Mouse (Mus musculus) limb, embryonic 11.5 days (tissue): ENCODE results near the gene Arhgdib. TPM values are rescaled to one million over a fixed set of nuclear protein-coding genes. Genes with fewer than 3 reads are reported as not detected.
A peak's percentile ranks its signal among the peaks of the same experiment; 100 is the strongest.

ENCODE experiments used
- ATAC-seq: fragments of 200-750 bp; cut with Nextera tagmentation; 2 replicates; pipeline ENCODE4 v1.8.0; 2017; ENCODE audit warnings: low read depth; ENCODE audit not compliant: insufficient number of reproducible peaks, low FRiP score, low TSS enrichment
- DNase-seq: peaks from one replicate; pipeline ENCODE4 v3.0.0-alpha.2; 2015; ENCODE audit warnings: low spot score
- H3K27ac ChIP-seq: fragments of 300-500 bp; sonication (generic); replicated peaks from 2 replicates; pipeline ENCODE4 v1.5.1; 2014; ENCODE audit warnings: low read depth, mild to moderate bottlenecking, low read length
- H3K27me3 ChIP-seq: fragments of 300-500 bp; sonication (generic); 2 replicates; pipeline ENCODE4 v1.6.1; 2014; ENCODE audit warnings: mild to moderate bottlenecking, low read length, mixed read lengths; ENCODE audit not compliant: control insufficient read depth, insufficient read depth
- H3K36me3 ChIP-seq: fragments of 300-500 bp; sonication (generic); 2 replicates; pipeline ENCODE4 v1.6.1; 2014; ENCODE audit warnings: mild to moderate bottlenecking, low read length, moderate library complexity, mixed read lengths; ENCODE audit not compliant: control insufficient read depth, insufficient read depth
- H3K4me1 ChIP-seq: fragments of 300-500 bp; sonication (generic); 2 replicates; pipeline ENCODE4 v1.6.1; 2014; ENCODE audit warnings: low read length, mixed read lengths; ENCODE audit not compliant: control insufficient read depth, insufficient read depth
- H3K4me2 ChIP-seq: fragments of 300-500 bp; sonication (generic); 2 replicates; pipeline ENCODE4 v1.6.1; 2014; ENCODE audit warnings: low read depth, mild to moderate bottlenecking, moderate library complexity; ENCODE audit not compliant: severe bottlenecking
- H3K4me3 ChIP-seq: fragments of 300-500 bp; sonication (generic); 2 replicates; pipeline ENCODE4 v1.5.1; 2014; ENCODE audit warnings: low read depth, low read length
- H3K9ac ChIP-seq: fragments of 300-500 bp; sonication (generic); 2 replicates; pipeline ENCODE4 v1.6.1; 2014; ENCODE audit warnings: mild to moderate bottlenecking, low read length
- H3K9me3 ChIP-seq: fragments of 300-500 bp; sonication (generic); 2 replicates; pipeline ENCODE4 v1.6.1; 2016; ENCODE audit warnings: low read length; ENCODE audit not compliant: control insufficient read depth
- WGBS: fragments of 180-500 bp; shearing (Covaris S2); extraction: QIAGEN DNeasy Blood & Tissue Kit; methylation state at CpG from one replicate; pipeline ENCODE4 v1.1.7; 2014; 5-methylcytosine and 5-hydroxymethylcytosine counted together
- polyA plus RNA-seq: library from polyadenylated mRNA; unstranded; fragments of >200 nt; fragmentation: Nextera tagmentation; extraction: Ambion mirVana; gene quantifications from 2 replicates; pipeline ENCODE4 v1.2.1, GENCODE M21; 2014

Gene Arhgdib
- polyA plus RNA-seq, 1 experiment from 2014 or later, result 44.8 TPM

DNA sequence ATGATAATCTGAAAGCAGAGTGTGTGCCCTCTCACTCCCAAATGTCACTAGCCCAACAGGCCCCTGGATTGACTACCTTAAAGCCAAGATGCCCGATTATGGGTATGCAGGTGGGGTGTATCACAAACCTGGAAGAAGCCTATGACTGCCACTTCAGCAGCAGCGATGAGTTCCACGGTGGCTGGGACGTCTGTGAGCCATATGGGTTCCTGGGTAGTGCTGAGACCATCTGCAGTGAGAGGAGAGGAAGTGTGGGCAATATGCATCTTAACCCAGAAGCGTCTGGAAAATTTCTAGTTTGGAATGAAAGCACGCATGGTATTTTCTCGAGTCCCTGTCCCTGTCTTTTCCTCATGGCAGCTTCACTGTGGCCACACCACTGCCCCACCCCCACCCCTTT is 20.1 kb downstream of the Arhgdib start:
- H3K9me3 ChIP-seq, result no peaks in the 10 kb centered on the region
- no peak overlapping the region for H3K4me2 ChIP-seq
- ATAC-seq (no peak), DNase-seq (no peak)
- no peaks in the 10 kb centered on the region for H3K4me1 ChIP-seq
- no peaks in the 10 kb centered on the region for H3K27me3 ChIP-seq
- H3K9ac ChIP-seq, result no peak overlapping the region
- no peak overlapping the region for H3K4me3 ChIP-seq
- 67% methylated on average over 7 of the region's 7 CpGs for WGBS
- no peaks in the 10 kb centered on the region for H3K36me3 ChIP-seq
- H3K27ac ChIP-seq, result no peak overlapping the region

- peak; percentile 14; the same call in 1 of the 2 replicates for ATAC-seq
Observed at GRCm38 (mm10) chr6:136920320-136921257, 21.1 kb downstream of the Arhgdib start.

GRCm38 (mm10) chr6:136917885-136918284 is 23.8 kb downstream of the Arhgdib start:
- Histone ChIP-seq H3K27me3 (no peaks in the 10 kb centered on the region), H3K4me3 (no peak overlapping the region), H3K9ac (no peak overlapping the region), H3K36me3 (no peaks in the 10 kb centered on the region), H3K4me2 (no peak overlapping the region), H3K4me1 (peaks cover 6% of the 10 kb centered on the region), H3K27ac (no peak overlapping the region), H3K9me3 (no peaks in the 10 kb centered on the region)
- 0% methylated on average over 2 of the region's 2 CpGs for WGBS
- ATAC-seq (peak; percentile 67), DNase-seq (peak; percentile 41)

More at GRCm38 (mm10) chr6:136920320-136921257, 21.1 kb downstream of the Arhgdib start:
- H3K9me3 ChIP-seq, result no peaks in the 10 kb centered on the region
- DNase-seq, result peak; percentile 82
- H3K27ac ChIP-seq, result no peak overlapping the region
- no peaks in the 10 kb centered on the region for H3K4me1 ChIP-seq
- H3K36me3 ChIP-seq, result no peaks in the 10 kb centered on the region
- 45% methylated on average over 16 of the region's 16 CpGs for WGBS
- H3K4me3 ChIP-seq, result no peak overlapping the region
- H3K4me2 ChIP-seq, result no peak overlapping the region
- H3K27me3 ChIP-seq, result no peaks in the 10 kb centered on the region
- H3K9ac ChIP-seq, result no peak overlapping the region

DNA sequence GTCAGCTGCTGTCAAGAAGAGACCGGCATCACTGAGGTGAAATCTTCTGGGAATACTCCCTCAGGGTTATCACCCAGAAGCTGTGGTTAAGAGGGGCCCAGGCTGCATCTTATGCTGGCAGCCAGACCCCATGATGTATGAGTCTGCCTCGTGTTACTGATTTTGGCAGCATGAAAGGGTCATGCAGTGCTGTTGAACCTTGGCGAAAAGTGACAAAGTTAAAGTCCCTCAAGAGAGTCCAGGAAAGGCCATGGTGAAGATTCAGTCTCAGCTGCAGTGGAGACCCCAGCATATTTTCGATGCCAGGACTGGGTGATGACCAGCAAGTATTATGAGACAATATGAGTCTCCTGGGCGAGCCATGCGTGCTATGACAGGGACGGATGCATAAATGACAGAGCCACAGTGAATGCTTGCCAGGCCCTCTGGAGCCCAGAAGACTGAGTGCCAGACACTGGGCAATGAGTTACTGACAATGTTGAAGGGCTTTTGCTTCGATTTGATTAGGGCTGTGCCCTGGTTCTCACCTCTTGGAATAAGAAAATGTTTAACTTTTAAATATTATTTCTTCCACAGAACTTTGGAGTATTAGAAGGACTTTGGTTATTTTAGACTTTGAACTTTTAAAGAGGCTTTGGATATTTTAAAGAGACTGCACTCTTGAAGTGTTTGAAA is 25.8 kb downstream of the Arhgdib start:
- Histone ChIP-seq H3K9me3 (no peaks in the 10 kb centered on the region), H3K27ac (no peak overlapping the region), H3K9ac (no peak overlapping the region), H3K4me2 (no peak overlapping the region), H3K4me3 (no peak overlapping the region), H3K27me3 (no peaks in the 10 kb centered on the region), H3K4me1 (peaks cover 6% of the 10 kb centered on the region), H3K36me3 (no peaks in the 10 kb centered on the region)
- WGBS, result 87% methylated on average over 8 of the region's 8 CpGs
- DNase-seq, result no peak
- no peak for ATAC-seq

DNA sequence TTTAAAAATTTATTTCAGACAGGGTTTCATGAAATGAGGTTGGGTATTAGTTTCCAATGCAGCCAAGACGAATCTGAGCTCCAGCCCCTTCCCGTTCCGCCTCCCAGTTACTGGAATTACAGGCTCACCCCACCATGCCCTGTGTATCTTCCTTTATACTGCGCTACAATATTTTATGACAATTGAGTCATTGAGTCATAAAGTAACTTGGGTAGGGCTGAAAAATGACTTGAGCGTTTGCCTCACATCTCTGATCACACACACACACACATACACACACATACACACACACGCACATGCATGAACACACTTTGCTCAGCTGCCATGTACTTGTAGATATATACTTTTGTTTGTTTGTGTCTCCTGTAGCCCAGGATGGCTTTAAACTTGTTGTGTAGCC is 27.5 kb downstream of the Arhgdib start:
- WGBS, result 91% methylated on average over 6 of the region's 6 CpGs
- Histone ChIP-seq H3K27ac (no peak overlapping the region; the same call in 1 of the 2 replicates), H3K9me3 (no peaks in the 10 kb centered on the region), H3K4me3 (no peak overlapping the region), H3K27me3 (no peaks in the 10 kb centered on the region), H3K4me2 (no peak overlapping the region; the same call in 1 of the 2 replicates), H3K36me3 (no peaks in the 10 kb centered on the region), H3K9ac (no peak overlapping the region), H3K4me1 (peaks cover 6% of the 10 kb centered on the region)
- DNase-seq (no peak), ATAC-seq (no peak)

DNA sequence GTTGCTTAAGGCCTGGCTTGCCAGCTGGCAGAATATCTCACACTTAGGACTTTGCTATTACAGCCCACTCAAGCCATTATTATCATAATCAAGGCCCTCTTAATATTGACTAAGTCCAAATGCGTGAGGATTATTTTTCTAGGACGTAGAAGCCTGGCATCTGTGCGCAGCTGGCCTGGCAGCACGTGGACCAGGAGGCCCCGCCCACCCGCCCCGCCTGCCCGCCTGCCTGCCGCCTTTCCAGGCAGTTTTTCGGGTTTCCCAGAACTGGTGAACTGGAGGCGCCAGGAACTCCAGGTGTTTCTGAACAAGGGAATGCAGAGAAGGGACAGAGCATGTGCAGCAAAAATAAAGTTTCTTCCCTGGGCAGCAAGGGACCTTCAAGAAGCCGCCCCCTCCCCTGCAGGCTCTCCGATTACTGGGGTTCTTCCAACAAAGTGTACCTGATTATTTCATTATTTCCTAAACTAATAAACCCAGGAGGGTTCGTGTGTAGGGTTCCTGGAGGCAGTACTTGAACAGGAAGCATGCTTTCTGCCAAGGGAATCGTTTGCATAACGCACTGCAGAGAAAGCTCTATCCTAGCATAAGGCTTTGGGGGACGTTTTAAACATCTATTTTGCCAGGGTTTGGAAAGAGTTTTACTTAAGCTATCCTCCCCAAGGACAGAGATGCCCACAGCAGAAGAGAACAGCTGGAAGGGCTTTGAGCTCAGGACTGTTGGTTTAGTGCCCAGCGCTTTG is 28.1 kb downstream of the Arhgdib start:
- Histone ChIP-seq H3K36me3 (no peaks in the 10 kb centered on the region), H3K4me3 (no peak overlapping the region), H3K27me3 (no peaks in the 10 kb centered on the region), H3K9me3 (no peaks in the 10 kb centered on the region), H3K4me2 (peak overlapping the region; percentile 28), H3K4me1 (peaks cover 6% of the 10 kb centered on the region), H3K9ac (0 out of 2 replicates have a peak overlapping the region, but pooled peaks have one; percentile 38), H3K27ac (peak overlapping the region; percentile 80)
- DNase-seq, result peak; percentile 77
- WGBS, result 8% methylated on average over 18 of the region's 18 CpGs
- ATAC-seq, result peak; percentile 51

DNA sequence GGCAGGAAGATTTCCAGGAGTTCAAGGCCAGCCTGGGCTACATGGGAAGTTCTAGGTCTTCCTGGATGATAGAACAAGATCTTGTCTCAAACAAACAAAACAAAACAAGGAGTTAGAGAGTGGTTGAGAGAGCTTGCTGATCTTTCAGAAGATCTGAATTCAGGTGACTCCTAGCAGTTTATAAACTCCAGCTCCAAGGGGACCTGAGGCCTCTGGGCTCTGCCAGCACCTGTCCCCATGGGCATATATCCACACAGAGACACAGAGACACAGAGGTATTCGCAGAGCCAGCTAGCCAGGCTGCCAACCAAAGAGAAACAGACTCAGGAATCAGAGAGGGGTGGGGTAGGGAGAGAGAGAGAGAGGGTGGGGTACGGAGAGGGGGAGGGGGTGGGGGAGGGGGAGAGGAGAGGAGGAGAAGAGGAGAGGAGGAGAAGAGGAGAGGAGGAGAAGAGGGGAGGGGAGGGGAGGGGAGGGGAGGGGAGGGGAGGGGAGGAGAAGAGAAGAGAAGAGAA is 28.9 kb downstream of the Arhgdib start:
- no peaks in the 10 kb centered on the region for H3K9me3 ChIP-seq
- peaks cover 6% of the 10 kb centered on the region for H3K4me1 ChIP-seq
- WGBS, result 82% methylated on average over 1 of the region's 2 CpGs
- H3K4me2 ChIP-seq, result no peak overlapping the region
- no peaks in the 10 kb centered on the region for H3K36me3 ChIP-seq
- ATAC-seq (no peak), DNase-seq (no peak)
- H3K27ac ChIP-seq, result no peak overlapping the region
- no peaks in the 10 kb centered on the region for H3K27me3 ChIP-seq
- no peak overlapping the region for H3K9ac ChIP-seq
- H3K4me3 ChIP-seq, result no peak overlapping the region
